Mouse (Mus musculus): ENCODE results near the gene Rsph1.
"Not testable (repeated sequence)": the region's sequence is repeated elsewhere in the genome, so short reads cannot be mapped to it uniquely, and the experiment has no call there.

Gene Rsph1

GRCm38 (mm10) chr17:31277931-31278330, 748 bp upstream of the Rsph1 start:
- no peak for DNase-seq (ENCODE audit: low read depth, low spot score)

GRCm38 (mm10) chr17:31276207-31276921, 819 bp downstream of the Rsph1 start:
- no peak for DNase-seq (ENCODE audit: low read depth, low spot score)

- DNase-seq (ENCODE audit: low read depth, low spot score), result peak; percentile 49
These were observed 2.0 kb downstream of the Rsph1 start for GRCm38 (mm10) chr17:31275181-31275580.

- DNase-seq (ENCODE audit: low read depth, low spot score), result no peak
These were observed 3.6 kb downstream of the Rsph1 start for GRCm38 (mm10) chr17:31273631-31274030.

GRCm38 (mm10) chr17:31272416-31273165, 4.6 kb downstream of the Rsph1 start:
- no peak for DNase-seq (ENCODE audit: low read depth, low spot score)

GRCm38 (mm10) chr17:31271136-31271851, 5.9 kb downstream of the Rsph1 start:
- no peak for DNase-seq (ENCODE audit: low read depth, low spot score)

GRCm38 (mm10) chr17:31270736-31271135, 6.4 kb downstream of the Rsph1 start:
- not testable (repeated sequence) for DNase-seq (ENCODE audit: low read depth, low spot score)

GRCm38 (mm10) chr17:31270246-31270645, 6.9 kb downstream of the Rsph1 start:
- no peak for DNase-seq (ENCODE audit: low read depth, low spot score)

- no peak for DNase-seq (ENCODE audit: low read depth, low spot score)
These were observed 7.4 kb downstream of the Rsph1 start for GRCm38 (mm10) chr17:31269761-31270160.

- no peak for DNase-seq (ENCODE audit: low read depth, low spot score)
These were observed 9.2 kb downstream of the Rsph1 start for GRCm38 (mm10) chr17:31268016-31268415.

GRCm38 (mm10) chr17:31267603-31268002, 9.6 kb downstream of the Rsph1 start:
- DNase-seq (ENCODE audit: low read depth, low spot score), result no peak

GRCm38 (mm10) chr17:31267138-31267537, 10.0 kb downstream of the Rsph1 start:
- DNase-seq (ENCODE audit: low read depth, low spot score), result no peak

GRCm38 (mm10) chr17:31266321-31266950, 10.7 kb downstream of the Rsph1 start:
- DNase-seq (ENCODE audit: low read depth, low spot score), result peak; percentile 23

GRCm38 (mm10) chr17:31265831-31266230, 11.4 kb downstream of the Rsph1 start:
- DNase-seq (ENCODE audit: low read depth, low spot score), result no peak

GRCm38 (mm10) chr17:31265171-31265572, 12.0 kb downstream of the Rsph1 start:
- no peak for DNase-seq (ENCODE audit: low read depth, low spot score)

GRCm38 (mm10) chr17:31264372-31264771, 12.8 kb downstream of the Rsph1 start:
- DNase-seq (ENCODE audit: low read depth, low spot score), result no peak

- DNase-seq (ENCODE audit: low read depth, low spot score), result no peak
These were observed 13.4 kb downstream of the Rsph1 start for GRCm38 (mm10) chr17:31263770-31264169.

GRCm38 (mm10) chr17:31262715-31263114, 14.5 kb downstream of the Rsph1 start:
- DNase-seq (ENCODE audit: low read depth, low spot score), result no peak

- DNase-seq (ENCODE audit: low read depth, low spot score), result no peak
These were observed 15.8 kb downstream of the Rsph1 start for GRCm38 (mm10) chr17:31261352-31261751.

GRCm38 (mm10) chr17:31260430-31260829, 16.8 kb downstream of the Rsph1 start:
- no peak for DNase-seq (ENCODE audit: low read depth, low spot score)

GRCm38 (mm10) chr17:31259825-31260224, 17.4 kb downstream of the Rsph1 start:
- DNase-seq (ENCODE audit: low read depth, low spot score), result no peak

GRCm38 (mm10) chr17:31259145-31259544, 18.0 kb downstream of the Rsph1 start:
- no peak for DNase-seq (ENCODE audit: low read depth, low spot score)

Data from CD4-positive helper T cell, adult 2 months (primary cell).